Mouse (Mus musculus): Measurements from ENCODE around the gene Hoxc5. TPM values are rescaled to one million over a fixed set of nuclear protein-coding genes. Genes with fewer than 3 reads are reported as not detected.

Gene Hoxc5
- polyA plus RNA-seq, 1 experiment from 2014 or later: 0.53 TPM

DNA sequence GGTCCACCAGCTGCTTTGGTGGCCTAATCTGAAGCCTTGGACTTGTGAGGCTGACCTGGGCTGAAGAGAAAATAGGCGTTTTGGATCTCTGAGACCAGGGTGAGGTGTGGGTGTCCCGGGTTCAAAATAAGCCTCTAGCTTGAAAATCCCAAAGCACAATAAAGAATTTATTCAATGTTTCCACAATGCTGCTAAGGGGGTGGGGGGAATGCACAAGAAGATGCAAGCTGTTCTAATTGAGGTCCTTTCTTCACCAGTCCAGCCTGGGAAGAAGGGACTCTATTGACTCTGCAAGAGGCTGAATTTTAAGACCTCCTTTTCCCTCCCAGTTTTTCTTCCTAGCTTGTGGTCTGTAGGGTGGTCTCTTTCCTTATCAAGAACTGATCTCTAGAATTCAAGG lies 16.4 kb upstream of the Hoxc5 start:
- no peaks in the 10 kb centered on the region for H3K4me1 ChIP-seq (ENCODE audit: control insufficient read depth, insufficient read depth, low read length)
- no peaks in the 10 kb centered on the region for H3K36me3 ChIP-seq (replicated peaks; ENCODE audit: control insufficient read depth, insufficient read depth, low read depth, low read length)
- WGBS: 8% methylated on average over 2 of the region's 2 CpGs
- H3K9ac ChIP-seq (replicated peaks; ENCODE audit: low read length): no peak overlapping the region
- DNase-seq (ENCODE audit: low spot score) (no peak), ATAC-seq (replicated peaks; ENCODE audit: insufficient number of reproducible peaks, low FRiP score, low TSS enrichment, low read depth) (no peak)
- no peak overlapping the region for H3K4me2 ChIP-seq (ENCODE audit: low read depth, low read length)
- no peak overlapping the region for H3K4me3 ChIP-seq (ENCODE audit: low read depth, low read length)
- peaks cover 98% of the 10 kb centered on the region for H3K27me3 ChIP-seq (ENCODE audit: control insufficient read depth, insufficient read depth, low read length)
- no peaks in the 10 kb centered on the region for H3K9me3 ChIP-seq (replicated peaks; ENCODE audit: control insufficient read depth, low read length)
- H3K27ac ChIP-seq (replicated peaks; ENCODE audit: low read depth, low read length): no peak overlapping the region

GRCm38 (mm10) chr15:102953561-102953960 lies 13.7 kb upstream of the Hoxc5 start:
- whole genome bisulfite sequencing: 5% methylated on average over 6 of the region's 6 CpGs
- Histone ChIP-seq H3K4me3 (ENCODE audit: low read depth, low read length) (no peak overlapping the region), H3K4me1 (ENCODE audit: control insufficient read depth, insufficient read depth, low read length) (no peaks in the 10 kb centered on the region), H3K4me2 (ENCODE audit: low read depth, low read length) (no peak overlapping the region), H3K27ac (replicated peaks; ENCODE audit: low read depth, low read length) (no peak overlapping the region), H3K27me3 (ENCODE audit: control insufficient read depth, insufficient read depth, low read length) (peaks cover 96% of the 10 kb centered on the region), H3K9me3 (replicated peaks; ENCODE audit: control insufficient read depth, low read length) (no peaks in the 10 kb centered on the region), H3K9ac (replicated peaks; ENCODE audit: low read length) (no peak overlapping the region), H3K36me3 (replicated peaks; ENCODE audit: control insufficient read depth, insufficient read depth, low read depth, low read length) (no peaks in the 10 kb centered on the region)
- no peak for ATAC-seq (replicated peaks; ENCODE audit: insufficient number of reproducible peaks, low FRiP score, low TSS enrichment, low read depth)
- no peak for DNase-seq (ENCODE audit: low spot score)

GRCm38 (mm10) chr15:102954192-102955006 lies 12.8 kb upstream of the Hoxc5 start, which contains the start of gene Hoxc11:
Gene Hoxc11 (plus strand): TSS chr15:102954427.
- H3K36me3 ChIP-seq (replicated peaks; ENCODE audit: control insufficient read depth, insufficient read depth, low read depth, low read length): no peaks in the 10 kb centered on the region
- H3K9ac ChIP-seq (replicated peaks; ENCODE audit: low read length): no peak within 1 kb of the TSS
- no peaks in the 10 kb centered on the region for H3K4me1 ChIP-seq (ENCODE audit: control insufficient read depth, insufficient read depth, low read length)
- 1% methylated on average over 56 of the region's 57 CpGs for WGBS
- DNase-seq (ENCODE audit: low spot score) (no peak), ATAC-seq (replicated peaks; ENCODE audit: insufficient number of reproducible peaks, low FRiP score, low TSS enrichment, low read depth) (no peak)
- peaks cover 92% of the 10 kb centered on the region for H3K27me3 ChIP-seq (ENCODE audit: control insufficient read depth, insufficient read depth, low read length)
- no peak within 1 kb of the TSS for H3K4me3 ChIP-seq (ENCODE audit: low read depth, low read length)
- H3K9me3 ChIP-seq (replicated peaks; ENCODE audit: control insufficient read depth, low read length): no peaks in the 10 kb centered on the region
- H3K27ac ChIP-seq (replicated peaks; ENCODE audit: low read depth, low read length): no peak within 1 kb of the TSS
- H3K4me2 ChIP-seq (ENCODE audit: low read depth, low read length): no peak within 1 kb of the TSS

DNA sequence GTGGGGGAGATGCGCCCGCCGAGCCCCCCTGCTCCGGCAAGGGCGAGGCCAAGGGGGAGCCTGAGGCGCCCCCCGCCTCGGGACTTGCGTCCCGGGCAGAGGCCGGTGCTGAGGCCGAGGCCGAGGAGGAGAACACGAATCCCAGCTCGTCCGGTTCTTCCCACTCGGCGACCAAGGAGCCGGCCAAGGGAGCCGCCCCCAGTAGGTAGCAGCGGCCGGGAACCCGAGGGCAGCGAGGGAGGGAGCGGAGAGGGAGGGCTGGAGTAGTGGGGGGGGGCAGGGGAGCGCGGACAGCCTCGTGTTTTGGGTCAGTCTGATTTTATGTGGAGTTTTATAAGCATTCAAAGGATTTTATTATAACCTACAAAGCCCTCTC lies 12.2 kb upstream of the Hoxc5 start:
- Histone ChIP-seq H3K4me1 (ENCODE audit: control insufficient read depth, insufficient read depth, low read length) (no peaks in the 10 kb centered on the region), H3K4me3 (ENCODE audit: low read depth, low read length) (no peak overlapping the region), H3K27ac (replicated peaks; ENCODE audit: low read depth, low read length) (no peak overlapping the region), H3K9ac (replicated peaks; ENCODE audit: low read length) (no peak overlapping the region), H3K4me2 (ENCODE audit: low read depth, low read length) (no peak overlapping the region), H3K9me3 (replicated peaks; ENCODE audit: control insufficient read depth, low read length) (no peaks in the 10 kb centered on the region), H3K27me3 (ENCODE audit: control insufficient read depth, insufficient read depth, low read length) (peaks cover 92% of the 10 kb centered on the region), H3K36me3 (replicated peaks; ENCODE audit: control insufficient read depth, insufficient read depth, low read depth, low read length) (no peaks in the 10 kb centered on the region)
- no peak for ATAC-seq (replicated peaks; ENCODE audit: insufficient number of reproducible peaks, low FRiP score, low TSS enrichment, low read depth)
- under 1% methylated on average over 28 of the region's 28 CpGs for WGBS
- no peak for DNase-seq (ENCODE audit: low spot score)

- no peak overlapping the region for H3K9ac ChIP-seq (replicated peaks; ENCODE audit: low read length)
- no peak overlapping the region for H3K4me2 ChIP-seq (ENCODE audit: low read depth, low read length)
- H3K27me3 ChIP-seq (ENCODE audit: control insufficient read depth, insufficient read depth, low read length): peaks cover 92% of the 10 kb centered on the region
These were observed 11.2 kb upstream of the Hoxc5 start for GRCm38 (mm10) chr15:102955833-102956640.

DNA sequence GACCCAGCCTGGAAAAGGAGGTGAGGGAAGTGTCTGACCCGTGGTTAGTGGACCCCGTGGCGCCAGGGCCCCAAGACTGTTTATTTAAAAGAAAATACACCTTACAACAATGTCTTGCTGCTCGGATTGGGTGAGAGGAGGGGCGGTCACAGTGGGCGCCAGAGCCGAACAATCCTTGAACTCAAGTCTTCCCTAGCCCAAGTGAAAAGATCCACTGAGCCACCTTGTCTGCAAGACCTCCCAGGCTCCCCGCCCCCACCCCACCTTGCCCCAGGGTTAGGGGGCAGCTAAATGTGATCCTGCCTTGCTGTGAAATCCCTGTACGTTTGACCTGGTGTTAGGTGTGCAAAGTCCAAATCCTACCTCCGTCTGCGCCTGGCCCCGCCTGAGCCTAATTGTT lies 10.3 kb upstream of the Hoxc5 start:
- ATAC-seq (replicated peaks; ENCODE audit: insufficient number of reproducible peaks, low FRiP score, low TSS enrichment, low read depth) (no peak), DNase-seq (ENCODE audit: low spot score) (no peak)
- Histone ChIP-seq H3K4me1 (ENCODE audit: control insufficient read depth, insufficient read depth, low read length) (no peaks in the 10 kb centered on the region), H3K36me3 (replicated peaks; ENCODE audit: control insufficient read depth, insufficient read depth, low read depth, low read length) (no peaks in the 10 kb centered on the region), H3K4me3 (ENCODE audit: low read depth, low read length) (no peak overlapping the region), H3K9ac (replicated peaks; ENCODE audit: low read length) (no peak overlapping the region), H3K9me3 (replicated peaks; ENCODE audit: control insufficient read depth, low read length) (no peaks in the 10 kb centered on the region), H3K27ac (replicated peaks; ENCODE audit: low read depth, low read length) (no peak overlapping the region), H3K27me3 (ENCODE audit: control insufficient read depth, insufficient read depth, low read length) (peaks cover 90% of the 10 kb centered on the region), H3K4me2 (ENCODE audit: low read depth, low read length) (no peak overlapping the region)
- WGBS: 1% methylated on average over 12 of the region's 12 CpGs

More at GRCm38 (mm10) chr15:102955833-102956640, 11.2 kb upstream of the Hoxc5 start:
- DNase-seq (ENCODE audit: low spot score): no peak
- under 1% methylated on average over 40 of the region's 40 CpGs for WGBS
- ATAC-seq (replicated peaks; ENCODE audit: insufficient number of reproducible peaks, low FRiP score, low TSS enrichment, low read depth): no peak
- Histone ChIP-seq H3K36me3 (replicated peaks; ENCODE audit: control insufficient read depth, insufficient read depth, low read depth, low read length) (no peaks in the 10 kb centered on the region), H3K9me3 (replicated peaks; ENCODE audit: control insufficient read depth, low read length) (no peaks in the 10 kb centered on the region), H3K4me1 (ENCODE audit: control insufficient read depth, insufficient read depth, low read length) (no peaks in the 10 kb centered on the region), H3K27ac (replicated peaks; ENCODE audit: low read depth, low read length) (no peak overlapping the region), H3K4me3 (ENCODE audit: low read depth, low read length) (no peak overlapping the region)

- H3K4me1 ChIP-seq (ENCODE audit: control insufficient read depth, insufficient read depth, low read length): no peaks in the 10 kb centered on the region
- H3K36me3 ChIP-seq (replicated peaks; ENCODE audit: control insufficient read depth, insufficient read depth, low read depth, low read length): no peaks in the 10 kb centered on the region
- no peak overlapping the region for H3K27ac ChIP-seq (replicated peaks; ENCODE audit: low read depth, low read length)
- H3K4me2 ChIP-seq (ENCODE audit: low read depth, low read length): no peak overlapping the region
- H3K9me3 ChIP-seq (replicated peaks; ENCODE audit: control insufficient read depth, low read length): no peaks in the 10 kb centered on the region
- H3K27me3 ChIP-seq (ENCODE audit: control insufficient read depth, insufficient read depth, low read length): peaks cover 86% of the 10 kb centered on the region
- H3K9ac ChIP-seq (replicated peaks; ENCODE audit: low read length): no peak overlapping the region
- WGBS: under 1% methylated on average over 13 of the region's 13 CpGs
- DNase-seq (ENCODE audit: low spot score): no peak
- no peak for ATAC-seq (replicated peaks; ENCODE audit: insufficient number of reproducible peaks, low FRiP score, low TSS enrichment, low read depth)
- no peak overlapping the region for H3K4me3 ChIP-seq (ENCODE audit: low read depth, low read length)
These were observed 7.5 kb upstream of the Hoxc5 start for GRCm38 (mm10) chr15:102959663-102960191.

DNA sequence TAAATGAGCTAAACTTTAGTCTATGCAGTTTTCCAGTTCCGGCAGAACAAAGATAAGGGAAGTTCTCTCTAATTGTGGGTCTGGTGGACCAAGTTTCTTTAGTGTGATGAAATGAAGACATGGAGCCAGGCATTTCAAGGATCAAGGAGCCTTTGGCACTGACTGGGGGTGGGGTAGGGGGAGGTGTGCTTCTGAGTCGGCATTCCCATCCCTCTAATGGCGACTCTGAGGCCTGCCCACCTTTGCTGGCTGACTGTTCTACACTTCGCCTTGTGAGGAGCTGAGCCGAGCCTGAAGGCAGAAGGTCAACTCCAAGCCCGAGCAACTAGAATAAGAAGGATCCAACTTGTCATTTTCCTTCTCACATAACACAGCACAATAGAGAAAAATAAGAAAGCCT lies 5.5 kb upstream of the Hoxc5 start:
- H3K27ac ChIP-seq (replicated peaks; ENCODE audit: low read depth, low read length): no peak overlapping the region
- 1% methylated on average over 6 of the region's 6 CpGs for WGBS

More for the DNA sequence above, 5.5 kb upstream of the Hoxc5 start:
- no peak overlapping the region for H3K9ac ChIP-seq (replicated peaks; ENCODE audit: low read length)
- H3K4me2 ChIP-seq (ENCODE audit: low read depth, low read length): no peak overlapping the region
- no peaks in the 10 kb centered on the region for H3K9me3 ChIP-seq (replicated peaks; ENCODE audit: control insufficient read depth, low read length)
- ATAC-seq (replicated peaks; ENCODE audit: insufficient number of reproducible peaks, low FRiP score, low TSS enrichment, low read depth) (no peak), DNase-seq (ENCODE audit: low spot score) (no peak)
- no peak overlapping the region for H3K4me3 ChIP-seq (ENCODE audit: low read depth, low read length)
- no peaks in the 10 kb centered on the region for H3K36me3 ChIP-seq (replicated peaks; ENCODE audit: control insufficient read depth, insufficient read depth, low read depth, low read length)
- peaks cover 87% of the 10 kb centered on the region for H3K27me3 ChIP-seq (ENCODE audit: control insufficient read depth, insufficient read depth, low read length)
- no peaks in the 10 kb centered on the region for H3K4me1 ChIP-seq (ENCODE audit: control insufficient read depth, insufficient read depth, low read length)

All from embryonic facial prominence, embryonic 11.5 days (tissue).